Mouse (Mus musculus): Measurements from ENCODE around the gene Tango6. TPM values are rescaled to one million over a fixed set of nuclear protein-coding genes. Genes with fewer than 3 reads are reported as not detected.
A peak's percentile ranks its signal among the peaks of the same experiment; 100 is the strongest.
"Not testable (repeated sequence)": the region's sequence is repeated elsewhere in the genome, so short reads cannot be mapped to it uniquely, and the experiment has no call there.

Gene Tango6
- polyA plus RNA-seq, 1 experiment, result 2.5 TPM

- peaks cover 12% of the 10 kb centered on the region for H3K4me1 ChIP-seq (ENCODE audit: control insufficient read depth, insufficient read depth, insufficient read length, low read length)
- H3K4me3 ChIP-seq (ENCODE audit: insufficient read depth, low read depth, low read length); H3K27ac ChIP-seq (replicated peaks; ENCODE audit: low read depth, low read length): not testable (repeated sequence)
Observed at GRCm38 (mm10) chr8:106884826-106885400, 202.0 kb downstream of the Tango6 start.

GRCm38 (mm10) chr8:106887336-106888189, 204.7 kb downstream of the Tango6 start:
- Histone ChIP-seq H3K4me3 (ENCODE audit: insufficient read depth, low read depth, low read length) (no peak overlapping the region), H3K27ac (replicated peaks; ENCODE audit: low read depth, low read length) (no peak overlapping the region)

GRCm38 (mm10) chr8:106888803-106889202, 205.9 kb downstream of the Tango6 start:
- Histone ChIP-seq H3K4me3 (ENCODE audit: insufficient read depth, low read depth, low read length) (no peak overlapping the region), H3K27ac (replicated peaks; ENCODE audit: low read depth, low read length) (no peak overlapping the region), H3K4me1 (ENCODE audit: control insufficient read depth, insufficient read depth, insufficient read length, low read length) (peaks cover 7% of the 10 kb centered on the region)

More at GRCm38 (mm10) chr8:106887336-106888189, 204.7 kb downstream of the Tango6 start:
- H3K4me1 ChIP-seq (ENCODE audit: control insufficient read depth, insufficient read depth, insufficient read length, low read length), result peaks cover 10% of the 10 kb centered on the region

GRCm38 (mm10) chr8:106892210-106892805, 209.4 kb downstream of the Tango6 start:
- H3K27ac ChIP-seq (replicated peaks; ENCODE audit: low read depth, low read length), result peak overlapping the region; percentile 79
- peak overlapping the region; percentile 91 for H3K4me3 ChIP-seq (ENCODE audit: insufficient read depth, low read depth, low read length)
- H3K4me1 ChIP-seq (ENCODE audit: control insufficient read depth, insufficient read depth, insufficient read length, low read length), result peaks cover 7% of the 10 kb centered on the region

- H3K4me3 ChIP-seq (ENCODE audit: insufficient read depth, low read depth, low read length), result peak overlapping the region; percentile 91
- peaks cover 7% of the 10 kb centered on the region for H3K4me1 ChIP-seq (ENCODE audit: control insufficient read depth, insufficient read depth, insufficient read length, low read length)
- H3K27ac ChIP-seq (replicated peaks; ENCODE audit: low read depth, low read length), result peak overlapping the region; percentile 84
Observed at GRCm38 (mm10) chr8:106892806-106893451, 210.1 kb downstream of the Tango6 start.

GRCm38 (mm10) chr8:106893481-106894156, 210.8 kb downstream of the Tango6 start, which contains the start of gene Utp4:
TSS of gene Utp4 (plus strand) at chr8:106893636.
- Histone ChIP-seq H3K27ac (replicated peaks; ENCODE audit: low read depth, low read length) (peak within 1 kb of the TSS; percentile 84), H3K4me3 (ENCODE audit: insufficient read depth, low read depth, low read length) (peak within 1 kb of the TSS; percentile 91), H3K4me1 (ENCODE audit: control insufficient read depth, insufficient read depth, insufficient read length, low read length) (peaks cover 7% of the 10 kb centered on the region)

GRCm38 (mm10) chr8:106899473-106899872, 216.6 kb downstream of the Tango6 start:
- no peak overlapping the region for H3K4me3 ChIP-seq (ENCODE audit: insufficient read depth, low read depth, low read length)
- H3K27ac ChIP-seq (replicated peaks; ENCODE audit: low read depth, low read length), result peak overlapping the region; percentile 38; the same call in 1 of the 2 replicates
- H3K4me1 ChIP-seq (ENCODE audit: control insufficient read depth, insufficient read depth, insufficient read length, low read length), result peaks cover 4% of the 10 kb centered on the region; the same call in 1 of the 2 replicates

Other genes starting within 250 kb of the Tango6 start
- not detected in 2 replicates for gene 6030452D12Rik, start 182.5 kb upstream of the Tango6 start, polyA plus RNA-seq (2012; ENCODE audit: insufficient read depth, insufficient read length, missing spikeins)
- gene Cdh3, start 172.2 kb upstream of the Tango6 start, polyA plus RNA-seq (2012; ENCODE audit: insufficient read depth, insufficient read length, missing spikeins), result not detected in 2 replicates
- 34.1 and 57.5 TPM in 2 replicates for gene Gm10073, start 109.6 kb upstream of the Tango6 start, polyA plus RNA-seq (2012; ENCODE audit: insufficient read depth, insufficient read length, missing spikeins)
- gene Cdh1, start 79.7 kb upstream of the Tango6 start, polyA plus RNA-seq (2012; ENCODE audit: insufficient read depth, insufficient read length, missing spikeins), result not detected in 2 replicates
- not detected in 2 replicates for gene Has3, start 187.2 kb downstream of the Tango6 start, polyA plus RNA-seq (2012; ENCODE audit: insufficient read depth, insufficient read length, missing spikeins)
- gene Utp4, start 210.6 kb downstream of the Tango6 start, polyA plus RNA-seq (2012; ENCODE audit: insufficient read depth, insufficient read length, missing spikeins), result 19.8 and 24.4 TPM in 2 replicates

Measured in brown adipose tissue, adult 24 weeks (tissue).